Mouse (Mus musculus) spleen, adult 12 weeks (tissue): ENCODE results near the gene Tas2r119.

Experiments used
- DNase-seq: peaks from one replicate; pipeline ENCODE4 v3.0.0; 2022; ENCODE audit warnings: low spot score

The Tas2r119 gene

GRCm38 (mm10) chr15:32225394-32225793 is 48.3 kb downstream of the Tas2r119 start:
- no peak for DNase-seq

GRCm38 (mm10) chr15:32226381-32226780 is 49.3 kb downstream of the Tas2r119 start:
- no peak for DNase-seq

DNA sequence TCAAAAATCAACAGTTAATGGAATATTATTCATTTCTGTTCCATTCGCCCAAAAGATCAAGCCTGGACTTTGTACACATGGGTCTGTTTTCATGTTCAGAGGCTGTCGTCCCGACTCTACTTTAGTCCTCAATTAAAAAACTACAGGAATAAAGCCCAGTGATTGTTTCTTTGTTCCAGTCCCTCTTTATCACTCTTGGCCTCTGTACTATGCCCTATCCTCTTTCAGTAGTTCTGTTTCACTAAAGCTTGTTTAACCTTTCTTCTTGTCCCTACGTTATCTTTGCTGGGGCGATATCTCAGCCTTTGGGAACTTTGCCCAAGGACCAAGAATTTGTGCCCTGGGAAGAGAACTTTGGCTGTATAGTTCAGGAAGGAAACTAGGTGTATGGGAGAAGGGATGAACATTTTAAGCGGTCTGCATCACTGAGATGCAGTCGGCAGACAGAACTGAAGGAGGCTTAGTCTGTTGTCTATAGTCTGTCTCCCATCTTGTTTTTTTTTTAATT is 49.9 kb downstream of the Tas2r119 start:
- no peak for DNase-seq
